Mouse (Mus musculus) spleen, adult 2 months (tissue): ENCODE results near the gene Zfp787.

ENCODE experiments used
- CTCF ChIP-seq: fragments of 200-500 bp; IDR thresholded peaks from 2 replicates; pipeline ENCODE4 v1.5.1; 2011; ENCODE audit warnings: mild to moderate bottlenecking, inconsistent platforms; ENCODE audit not compliant: insufficient read depth, insufficient read length, insufficient replicate concordance; ENCODE audit errors: extremely low read depth
- POLR2A ChIP-seq: fragments of 200-500 bp; IDR thresholded peaks from 2 replicates; pipeline ENCODE4 v1.6.1; 2011; ENCODE audit warnings: low read depth, low read length, inconsistent platforms

DNA sequence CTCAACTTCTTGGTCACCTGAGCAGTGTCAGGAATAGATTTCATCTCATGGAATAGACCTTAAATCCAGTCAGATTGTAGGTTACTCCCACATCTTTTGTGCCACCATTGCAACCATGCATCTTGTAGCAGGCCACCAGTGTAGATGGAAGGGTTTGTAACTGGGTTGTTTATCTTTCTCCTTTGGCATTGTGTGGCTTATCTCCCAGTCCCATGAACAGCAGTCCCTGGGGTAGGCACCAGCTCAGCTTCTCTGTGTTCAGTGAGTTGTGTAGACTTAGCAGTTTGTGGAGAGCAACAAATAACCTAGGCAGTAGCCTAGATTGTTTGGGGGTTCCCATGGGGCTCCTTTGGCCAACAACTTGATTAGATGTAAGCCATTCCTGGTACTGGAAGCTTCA, 27.1 kb upstream of the Zfp787 start:
- TF ChIP-seq CTCF (no peak), POLR2A (no peak)
